Mouse (Mus musculus) C2C12 (cell line): ENCODE data around the gene Ctnnd2. TPM values are rescaled to one million over a fixed set of nuclear protein-coding genes. Genes with fewer than 3 reads are reported as not detected.

Experiments
- H3K27me3 ChIP-seq: one replicate; pipeline ENCODE4 v1.6.1; 2011; ENCODE audit not compliant: control insufficient read depth, insufficient read depth, insufficient read length
- H3K36me3 ChIP-seq: one replicate; pipeline ENCODE4 v1.6.1; 2011; ENCODE audit not compliant: control insufficient read depth, insufficient read depth
- H3K4me3 ChIP-seq: one replicate; pipeline ENCODE4 v1.5.1; 2011; ENCODE audit warnings: mild to moderate bottlenecking, control low read depth; ENCODE audit not compliant: poor library complexity, insufficient read depth, severe bottlenecking
- H3K79me2 ChIP-seq: one replicate; pipeline ENCODE4 v1.6.1; 2011; ENCODE audit not compliant: control insufficient read depth, insufficient read depth
- H3K79me3 ChIP-seq: one replicate; pipeline ENCODE4 v1.6.1; 2011; ENCODE audit warnings: low read depth, control low read depth
- H3ac ChIP-seq: one replicate; pipeline ENCODE3; 2011; ENCODE audit warnings: low read depth; ENCODE audit not compliant: control insufficient read depth, insufficient read length
- CEBPB ChIP-seq: IDR thresholded peaks from one replicate; pipeline ENCODE4 v1.6.1; 2011; ENCODE audit warnings: low read depth, mild to moderate bottlenecking, control low read depth, moderate library complexity
- CTCF ChIP-seq: IDR thresholded peaks from one replicate; pipeline ENCODE4 v1.5.1; 2011; ENCODE audit not compliant: control insufficient read depth, insufficient read depth, insufficient read length
- FOSL1 ChIP-seq: IDR thresholded peaks from one replicate; pipeline ENCODE4 v1.8.0; 2011; ENCODE audit warnings: mild to moderate bottlenecking, low read length; ENCODE audit not compliant: poor library complexity, insufficient read depth, severe bottlenecking
- MAX ChIP-seq: IDR thresholded peaks from one replicate; pipeline ENCODE4 v1.6.1; 2011; ENCODE audit warnings: mild to moderate bottlenecking, control low read depth
- MYOD1 ChIP-seq: IDR thresholded peaks from one replicate; pipeline ENCODE4 v1.6.1; 2011; ENCODE audit warnings: low read depth; ENCODE audit not compliant: control insufficient read depth, insufficient read length
- MYOG ChIP-seq: IDR thresholded peaks from one replicate; pipeline ENCODE4 v1.6.1; 2011; ENCODE audit not compliant: control insufficient read depth, insufficient read length; ENCODE audit errors: extremely low read depth
- USF1 ChIP-seq: IDR thresholded peaks from one replicate; pipeline ENCODE4 v1.6.1; 2011; ENCODE audit warnings: low read depth, mild to moderate bottlenecking, control low read depth, moderate library complexity
- polyA plus RNA-seq: library from polyadenylated mRNA; unstranded; fragments of >200 nt; fragmentation: generic; extraction: Trizol; gene quantifications from one replicate; pipeline ENCODE4 v1.2.1, GENCODE M21; 2012; ENCODE audit warnings: missing spikeins

Ctnnd2 gene
- polyA plus RNA-seq, 1 experiment, result 0.07 TPM

DNA sequence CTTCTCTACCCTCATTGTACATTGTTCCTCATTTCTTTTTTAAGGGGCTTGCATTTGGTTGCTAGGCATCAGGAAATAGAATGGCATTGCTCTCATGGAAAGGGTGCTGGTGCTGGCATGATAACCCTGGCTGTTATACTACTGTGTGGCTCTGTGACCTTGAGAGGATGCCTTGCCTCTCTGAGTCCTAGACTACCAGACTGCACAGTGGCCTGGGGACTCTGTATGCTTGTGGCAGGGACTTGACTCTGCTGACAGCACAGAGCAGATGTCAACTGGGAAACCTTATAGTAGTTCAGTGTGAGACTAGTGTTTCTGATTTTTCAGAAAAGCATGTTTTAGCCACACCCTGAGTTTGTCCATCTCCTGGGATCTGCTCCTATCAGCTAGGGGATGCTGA is 608.6 kb downstream of the Ctnnd2 start:
- no peak overlapping the region for H3K4me3 ChIP-seq
- no peaks in the 10 kb centered on the region for H3K79me3 ChIP-seq
- H3ac ChIP-seq, result no peak overlapping the region
- no peaks in the 10 kb centered on the region for H3K27me3 ChIP-seq
- TF ChIP-seq CTCF, result no peak
- H3K36me3 ChIP-seq, result no peaks in the 10 kb centered on the region
- H3K79me2 ChIP-seq, result no peaks in the 10 kb centered on the region

DNA sequence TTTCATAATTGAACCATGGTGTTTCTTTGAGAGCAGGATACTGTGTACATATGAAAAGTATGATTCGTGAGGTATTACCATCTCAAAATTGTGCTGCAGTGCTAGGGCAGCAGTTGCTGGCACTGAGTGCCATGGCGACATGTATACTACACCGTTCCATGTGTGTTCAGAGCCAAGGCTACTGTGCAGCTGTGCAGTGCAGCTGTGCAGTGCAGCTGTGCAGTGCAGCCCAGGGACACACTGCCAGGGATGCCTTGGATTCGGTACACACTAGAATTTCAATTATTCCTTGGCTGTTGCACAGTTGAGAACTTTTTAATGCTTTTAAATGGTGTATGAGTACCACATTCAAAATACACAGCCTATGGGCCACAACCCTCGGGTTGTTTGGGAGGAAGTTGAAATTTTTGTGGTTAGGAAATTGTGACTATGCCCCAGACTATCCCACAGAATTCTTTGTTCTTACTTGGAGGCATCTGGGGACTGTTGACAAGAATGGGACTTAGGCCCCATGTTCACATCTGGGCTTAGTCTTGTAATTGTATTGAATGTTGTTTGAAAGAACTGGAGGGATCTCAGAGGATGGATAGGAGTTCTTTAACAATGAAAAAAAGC is 613.4 kb downstream of the Ctnnd2 start:
- H3K79me2 ChIP-seq, result no peaks in the 10 kb centered on the region
- H3K27me3 ChIP-seq, result no peaks in the 10 kb centered on the region
- no peak overlapping the region for H3K4me3 ChIP-seq
- no peaks in the 10 kb centered on the region for H3K36me3 ChIP-seq
- H3ac ChIP-seq, result no peak overlapping the region
- H3K79me3 ChIP-seq, result no peaks in the 10 kb centered on the region
- TF ChIP-seq CTCF (no peak), CEBPB (no peak), MAX (no peak), MYOD1 (no peak), USF1 (no peak), FOSL1 (no peak), MYOG (no peak)

DNA sequence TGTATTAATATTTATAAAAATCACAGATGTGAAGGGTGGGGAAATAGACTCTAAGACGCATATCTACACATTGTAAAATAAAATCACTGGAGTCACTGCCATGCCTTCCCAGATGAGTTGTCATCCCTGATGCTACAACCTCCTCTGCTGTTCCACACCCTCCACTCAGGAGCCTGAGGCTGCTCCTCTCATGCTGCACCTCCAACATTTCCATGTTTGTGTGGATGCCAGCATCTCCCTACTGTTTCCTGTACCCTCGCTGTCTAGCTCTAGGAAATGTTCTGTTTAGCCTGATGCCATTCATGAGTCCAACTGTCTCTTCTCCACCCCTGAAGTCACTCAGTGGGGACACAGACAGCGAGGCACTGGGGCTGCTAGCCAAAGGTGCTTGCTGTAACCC is 620.9 kb downstream of the Ctnnd2 start:
- TF ChIP-seq CTCF (no peak), USF1 (no peak), MYOD1 (no peak), MAX (no peak), FOSL1 (no peak), CEBPB (no peak), MYOG (no peak)
- no peak overlapping the region for H3K4me3 ChIP-seq
- H3ac ChIP-seq, result no peak overlapping the region
- H3K36me3 ChIP-seq, result no peaks in the 10 kb centered on the region
- H3K27me3 ChIP-seq, result peaks cover 3% of the 10 kb centered on the region
- no peaks in the 10 kb centered on the region for H3K79me2 ChIP-seq
- H3K79me3 ChIP-seq, result no peaks in the 10 kb centered on the region

DNA sequence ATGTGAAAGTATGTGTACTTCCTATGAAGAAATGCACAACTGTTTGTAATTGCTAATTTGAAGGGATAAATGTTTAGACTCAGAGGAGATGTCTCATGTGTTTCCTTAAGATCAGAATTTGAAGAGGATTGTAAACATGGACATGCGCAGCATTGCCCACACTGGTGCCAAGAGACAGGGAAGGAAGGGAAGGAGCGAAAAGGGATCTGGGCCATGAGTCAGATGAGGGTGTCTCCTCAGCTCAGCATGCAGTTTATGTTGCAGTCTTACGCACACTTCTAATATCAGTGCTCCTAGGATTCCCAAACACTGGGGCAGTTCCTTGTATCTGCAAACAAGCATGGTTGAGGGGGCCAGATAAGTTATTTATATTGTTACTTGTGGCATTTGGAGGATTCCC is 623.3 kb downstream of the Ctnnd2 start:
- Histone ChIP-seq H3K79me2 (no peaks in the 10 kb centered on the region), H3K79me3 (no peaks in the 10 kb centered on the region), H3K36me3 (no peaks in the 10 kb centered on the region), H3K27me3 (peaks cover 3% of the 10 kb centered on the region), H3K4me3 (no peak overlapping the region), H3ac (no peak overlapping the region)
- TF ChIP-seq FOSL1, result no peak
- TF ChIP-seq MAX, result no peak
- no peak for TF ChIP-seq CTCF
- TF ChIP-seq MYOG, result no peak

DNA sequence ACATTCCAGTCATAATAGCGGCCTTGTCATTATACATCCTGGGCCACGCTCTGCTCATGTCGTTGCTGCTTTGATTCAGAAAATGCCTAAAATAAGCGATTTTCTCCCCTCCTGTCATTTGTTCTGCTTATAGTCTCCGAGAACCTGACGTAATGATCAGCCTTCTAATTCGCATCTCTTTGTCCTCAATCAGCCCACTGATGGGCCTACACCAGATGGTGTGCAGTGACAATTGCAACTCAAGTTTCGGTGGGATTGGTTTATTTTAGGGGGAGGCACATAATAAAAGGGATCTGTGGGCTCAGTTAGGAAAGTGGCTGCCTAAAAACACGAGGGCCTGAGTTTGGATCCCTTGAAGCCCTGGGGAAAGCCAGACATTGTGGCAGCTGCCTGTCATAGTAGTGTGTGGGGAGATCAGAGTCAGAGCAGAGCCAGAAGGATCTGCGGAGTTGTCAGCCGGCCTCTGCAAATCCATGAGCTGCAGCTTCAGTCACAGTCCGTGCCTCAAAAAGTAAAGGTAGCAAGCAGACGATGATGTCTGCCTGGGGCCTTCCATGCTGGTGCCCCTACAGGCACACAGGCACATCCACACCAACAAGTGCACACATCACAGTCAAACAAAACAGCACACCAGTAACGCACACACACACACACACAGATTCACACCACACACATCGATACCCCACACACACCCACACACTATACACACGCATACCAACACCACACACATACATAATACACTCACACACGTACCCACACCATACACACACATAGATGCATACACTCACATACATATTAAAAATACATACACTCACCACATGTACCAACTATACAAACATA is 655.3 kb downstream of the Ctnnd2 start:
- no peaks in the 10 kb centered on the region for H3K36me3 ChIP-seq
- H3ac ChIP-seq, result no peak overlapping the region
- TF ChIP-seq USF1 (no peak), CEBPB (no peak), MAX (no peak), MYOD1 (no peak), FOSL1 (no peak), MYOG (no peak), CTCF (no peak)
- H3K79me3 ChIP-seq, result no peaks in the 10 kb centered on the region
- H3K4me3 ChIP-seq, result no peak overlapping the region
- H3K27me3 ChIP-seq, result no peaks in the 10 kb centered on the region
- no peaks in the 10 kb centered on the region for H3K79me2 ChIP-seq
